25 mouse cellular contexts compared by ENCODE assay signal in genomic region chr2:147053229-147053892, GRCm38 (mm10). TPM values are rescaled to one million over a fixed set of nuclear protein-coding genes. Genes with fewer than 3 reads are reported as not detected.
"Had no signal": no experiment of that assay in that cellular context is flagged by ENCODE, and none has a peak within 500 bp of the region (broad histone marks: within the 10 kb centered on the region; RNA-seq: fewer than 3 reads in every experiment).

No protein-coding gene starts in this region.

- H3K27ac ChIP-seq: midbrain, embryonic 10.5 days; midbrain, embryonic 12.5 days; neural tube, embryonic 12.5 days had no signal

- H3K4me2 ChIP-seq: lung, embryonic 14.5 days; midbrain, embryonic 12.5 days; neural tube, embryonic 12.5 days had no signal

- ATAC-seq: midbrain, embryonic 16.5 days had no signal

- H3K9me3 ChIP-seq: midbrain, embryonic 10.5 days; midbrain, embryonic 12.5 days; neural tube, embryonic 12.5 days had no signal

- H3K4me1 ChIP-seq: midbrain, embryonic 10.5 days; midbrain, embryonic 12.5 days; neural tube, embryonic 12.5 days had no signal

- H3K27me3 ChIP-seq: midbrain, embryonic 12.5 days; neural tube, embryonic 12.5 days had no signal

- H3K9ac ChIP-seq: lung, embryonic 14.5 days; midbrain, embryonic 12.5 days; neural tube, embryonic 12.5 days had no signal

- H3K4me3 ChIP-seq: midbrain, embryonic 10.5 days; midbrain, embryonic 12.5 days; neural tube, embryonic 12.5 days had no signal

- DNase-seq: lung, adult 18-20 months; lung, embryonic 14.5 days; lung, postnatal 10 days; lung, postnatal 4 days; midbrain, embryonic 14.5 days; retina, postnatal 1 day; right cerebral cortex, adult 18-20 months; right cerebral cortex, postnatal 25 days; right cerebral cortex, postnatal 4 days; spleen, adult 18-20 months; thymus, adult 18-20 months; thymus, postnatal 14 days; thymus, postnatal 36 days had no signal

RNA-seq across cellular contexts. Expression of gene Nkx2-4, which starts 31.9 kb away (rescaled TPM):
- total RNA-seq: megakaryocyte, adult 5-6 weeks; megakaryocyte-erythroid progenitor cell, adult 5-6 weeks; neutrophil, adult 5-6 weeks had no signal
- polyA plus RNA-seq: lung, embryonic 14.5 days; lung, embryonic 16.5 days; midbrain, embryonic 14.5 days; neural tube, embryonic 12.5 days; neural tube, embryonic 14.5 days; small intestine, adult 2 months; stomach, embryonic 14.5 days; stomach, embryonic 16.5 days had no signal
